Mouse (Mus musculus) layer of hippocampus, adult 11-12 months (tissue): ENCODE results near the gene Nomo1.

Experiments used
- DNase-seq: peaks from one replicate; pipeline ENCODE4 v3.0.0; 2022; ENCODE audit warnings: low spot score

Nomo1 gene

DNA sequence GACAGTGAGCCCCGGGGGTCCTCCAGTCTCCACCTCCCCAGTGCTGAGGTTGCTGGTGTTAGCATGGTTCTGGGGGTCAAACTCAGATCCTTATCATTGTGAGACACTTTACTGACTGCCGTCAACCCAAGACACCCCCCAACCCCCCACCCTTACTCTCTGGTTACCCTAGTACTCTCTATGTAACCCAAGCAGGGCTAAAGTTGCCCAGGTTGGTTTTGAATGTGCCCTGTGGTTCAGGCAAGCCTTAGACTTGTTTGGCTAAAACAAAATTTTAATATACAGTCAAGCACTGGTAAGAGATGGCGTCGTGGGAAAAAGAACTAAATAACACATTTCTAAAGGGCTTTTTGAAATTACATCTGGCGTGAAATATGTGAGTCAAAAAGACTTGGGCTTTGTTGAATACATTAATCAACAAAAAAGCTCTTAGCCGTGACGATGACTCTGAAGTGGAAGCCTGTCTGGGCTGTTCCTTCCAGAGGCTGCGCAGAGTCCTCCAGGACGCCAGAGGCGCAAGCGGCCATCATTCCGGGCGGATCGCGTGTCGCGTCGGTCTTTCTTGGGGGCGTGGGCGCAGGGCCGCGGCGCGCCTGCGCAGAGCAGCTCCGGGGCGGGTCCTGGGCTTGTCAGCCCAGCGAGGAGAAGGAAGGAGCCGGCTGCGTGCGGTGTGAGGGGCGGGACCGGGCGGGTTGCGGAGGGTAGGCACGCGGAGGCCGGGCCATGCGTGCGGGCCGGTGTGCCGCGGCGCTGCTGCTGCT, at the start of gene Nomo1:
Gene Nomo1, plus strand, starts transcription at position 590 of the 761 bp plus-strand sequence.
- peak; percentile 94 for DNase-seq

DNA sequence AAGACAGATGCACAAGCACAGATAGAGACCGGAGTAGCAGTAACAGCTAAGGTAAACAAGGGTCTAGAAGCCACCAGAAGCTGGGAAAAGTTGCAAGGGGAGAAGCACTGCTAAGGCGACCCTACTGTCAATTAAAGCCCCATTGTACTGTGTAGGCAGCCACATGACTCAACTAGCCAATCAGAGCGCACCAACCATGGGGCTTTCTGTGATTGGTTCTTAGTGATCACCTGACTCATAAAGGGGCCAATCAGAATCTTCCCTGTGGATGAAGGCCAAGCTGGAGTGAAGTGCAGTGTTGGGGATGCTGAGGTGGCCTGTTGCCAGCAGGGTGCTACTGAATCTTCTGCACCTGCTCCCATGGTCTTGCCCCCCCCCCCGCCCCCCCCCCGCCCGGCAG, 46.6 kb upstream of the Nomo1 start:
- no peak for DNase-seq

DNA sequence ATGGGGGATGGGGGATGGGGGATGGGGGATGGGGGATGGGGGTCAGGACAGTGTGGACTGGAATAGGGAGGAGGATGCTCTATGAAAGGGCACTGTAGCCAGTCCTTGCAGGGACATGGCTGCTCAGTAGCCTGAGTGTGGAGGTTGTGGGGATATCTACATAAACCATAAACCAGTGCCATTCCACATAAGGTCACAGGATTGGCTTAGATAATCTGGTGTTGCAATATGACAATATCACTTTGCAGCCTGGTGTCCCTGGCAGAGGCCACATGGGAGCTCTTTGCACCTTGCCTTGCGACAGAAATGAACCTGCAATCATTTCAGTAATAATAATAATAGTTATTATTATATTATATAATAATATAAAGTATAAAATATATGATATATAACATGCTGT, 45.2 kb upstream of the Nomo1 start:
- DNase-seq, result no peak

DNA sequence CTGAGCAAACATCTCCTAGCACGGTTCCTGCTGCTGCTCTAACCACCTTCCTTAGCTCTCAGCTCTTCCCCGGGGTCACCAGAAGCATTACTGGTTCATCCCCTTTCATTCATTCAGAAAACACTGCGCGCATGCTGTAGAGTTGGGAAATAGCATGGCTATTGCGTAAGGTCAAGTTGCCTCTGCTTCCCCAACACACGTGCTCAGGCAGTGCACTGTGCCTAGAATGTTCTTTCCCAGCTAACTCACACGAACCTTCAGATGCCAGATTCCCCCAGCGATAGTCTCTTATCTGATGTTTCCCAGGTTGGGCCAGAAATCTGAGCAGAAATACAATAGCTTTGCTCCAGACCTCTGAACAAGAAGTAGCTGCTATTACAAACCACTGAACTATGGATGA, 41.0 kb upstream of the Nomo1 start:
- no peak for DNase-seq

DNA sequence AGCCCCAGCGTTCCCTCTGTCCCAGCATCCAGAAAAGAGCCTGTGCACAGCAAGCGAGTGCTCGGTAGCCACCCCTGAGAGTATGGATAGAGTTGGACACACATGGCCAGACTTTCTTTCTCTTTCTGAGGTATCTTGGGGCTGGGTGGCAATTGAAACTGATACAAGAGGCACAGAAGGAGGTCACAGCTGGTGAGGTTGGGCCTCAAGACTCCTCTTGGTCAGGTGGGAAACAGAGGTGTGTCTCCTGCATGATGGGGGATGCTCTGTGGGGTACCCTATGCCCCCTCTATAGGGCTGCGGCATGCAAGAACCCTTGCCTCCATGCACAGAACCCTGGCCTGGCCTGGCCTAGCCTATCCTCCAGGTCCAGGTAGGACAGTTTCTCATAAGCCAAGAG, 32.9 kb upstream of the Nomo1 start:
- DNase-seq, result no peak

DNA sequence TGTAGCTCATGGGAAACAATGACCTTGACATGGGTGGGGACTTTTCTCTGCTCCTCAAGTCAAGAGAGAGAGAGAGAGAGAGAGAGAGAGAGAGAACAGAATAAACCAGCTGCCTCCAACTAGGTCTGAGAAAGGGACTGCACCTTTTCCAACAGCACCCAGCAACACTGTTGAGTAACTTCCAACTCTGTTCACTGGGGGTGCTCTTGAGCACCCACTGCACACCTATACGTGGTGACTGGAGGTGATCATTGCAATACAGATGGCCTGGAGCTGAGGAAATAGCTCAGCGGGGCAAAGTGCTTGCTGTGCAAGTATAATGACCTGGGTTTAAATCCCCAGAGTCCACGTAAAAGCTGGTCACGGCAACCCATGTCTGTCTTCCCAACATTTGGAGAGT, 30.8 kb upstream of the Nomo1 start:
- DNase-seq, result no peak

DNA sequence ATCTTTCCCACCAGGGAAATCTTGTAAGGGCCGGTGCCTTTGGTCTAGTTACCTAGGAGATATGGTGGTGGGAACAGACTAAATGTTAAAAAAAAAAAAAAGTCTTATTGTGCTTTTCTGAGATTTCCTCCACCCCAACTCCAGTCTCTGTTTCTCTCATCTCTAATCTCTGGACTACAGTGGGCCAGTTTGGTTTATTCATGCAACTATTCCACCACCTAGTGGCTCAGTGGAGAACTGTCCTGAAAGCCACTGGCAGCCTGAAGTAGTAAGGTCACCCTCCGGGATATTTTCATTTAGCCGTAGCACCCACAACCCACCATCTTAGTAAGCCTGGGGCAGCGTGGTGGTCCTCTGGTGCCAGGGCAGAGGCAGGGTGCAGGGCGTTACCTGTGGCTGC, 23.9 kb upstream of the Nomo1 start:
- DNase-seq, result peak; percentile 82

DNA sequence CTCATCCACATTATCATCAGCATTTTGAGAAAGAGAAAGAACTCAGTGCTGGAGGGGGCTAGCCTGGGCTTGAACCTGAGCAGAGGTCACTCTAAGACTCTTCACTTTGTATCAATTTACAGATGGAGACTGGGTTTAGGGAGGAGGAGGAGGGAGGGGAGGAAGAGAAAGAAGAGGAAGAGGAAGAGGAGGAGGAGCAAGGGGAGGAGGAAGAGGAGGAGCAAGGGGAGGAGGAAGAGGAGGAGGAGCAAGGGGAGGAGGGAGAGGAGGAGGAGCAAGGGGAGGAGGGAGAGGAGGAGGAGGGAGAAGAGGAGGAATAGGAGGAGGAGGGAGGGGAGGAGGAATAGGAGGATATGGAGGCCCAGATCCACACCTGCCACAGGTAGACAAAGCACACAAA, 21.4 kb upstream of the Nomo1 start:
- DNase-seq, result no peak

DNA sequence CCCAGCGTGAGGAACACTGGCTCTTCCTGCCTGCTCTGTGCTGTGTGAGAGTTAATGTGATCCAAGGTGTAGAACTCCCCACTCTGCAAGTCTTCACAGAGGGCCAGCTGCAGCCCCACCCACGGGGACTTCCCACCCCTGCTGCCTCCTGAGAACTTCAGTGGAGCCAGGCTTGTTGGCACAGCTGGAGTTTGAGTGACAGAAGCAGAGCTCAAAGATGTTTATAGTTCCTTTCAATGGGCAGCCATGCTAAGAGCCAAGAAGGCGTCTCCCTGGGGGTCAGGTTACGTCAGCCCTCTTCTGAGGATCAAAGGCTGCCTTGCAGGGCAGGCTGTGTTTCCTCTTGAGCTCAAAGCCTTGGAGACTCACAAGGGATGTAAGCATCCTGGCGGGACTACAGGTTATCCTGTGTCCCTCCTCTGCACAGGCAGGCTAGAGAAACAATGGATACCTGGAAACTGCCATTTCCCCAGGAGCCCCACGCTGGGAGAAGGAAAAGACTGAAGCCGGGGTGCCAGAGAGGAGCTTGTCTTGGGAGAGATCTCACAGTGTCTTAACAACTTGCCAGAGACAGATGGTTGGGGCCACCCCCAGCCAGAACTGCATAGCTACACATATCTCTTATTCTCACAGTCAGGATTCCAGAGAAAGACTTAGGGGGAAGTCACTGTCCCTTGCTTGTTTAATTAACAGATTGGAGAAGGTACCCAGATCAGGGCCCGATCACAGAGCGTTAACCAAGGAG, 20.1 kb upstream of the Nomo1 start:
- peak; percentile 26 for DNase-seq

DNA sequence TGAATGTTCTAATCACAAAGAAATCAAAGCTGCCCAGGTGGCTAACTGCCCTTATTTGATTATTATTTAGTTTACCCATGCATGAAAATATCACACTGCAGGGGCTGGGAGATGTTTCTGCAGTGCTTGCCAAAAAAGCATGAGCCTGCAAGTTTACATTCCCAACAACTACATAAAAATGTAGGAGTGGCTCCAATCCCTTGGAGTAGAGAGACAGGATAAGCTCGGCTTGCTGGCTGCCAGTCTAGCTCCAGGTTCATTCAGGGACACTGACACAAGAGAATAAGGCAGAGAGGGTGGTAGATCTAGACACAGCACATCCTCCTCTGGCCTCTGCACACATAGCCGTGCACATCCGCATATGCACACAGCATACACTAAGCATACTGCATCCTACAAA, 13.9 kb upstream of the Nomo1 start:
- DNase-seq, result no peak

DNA sequence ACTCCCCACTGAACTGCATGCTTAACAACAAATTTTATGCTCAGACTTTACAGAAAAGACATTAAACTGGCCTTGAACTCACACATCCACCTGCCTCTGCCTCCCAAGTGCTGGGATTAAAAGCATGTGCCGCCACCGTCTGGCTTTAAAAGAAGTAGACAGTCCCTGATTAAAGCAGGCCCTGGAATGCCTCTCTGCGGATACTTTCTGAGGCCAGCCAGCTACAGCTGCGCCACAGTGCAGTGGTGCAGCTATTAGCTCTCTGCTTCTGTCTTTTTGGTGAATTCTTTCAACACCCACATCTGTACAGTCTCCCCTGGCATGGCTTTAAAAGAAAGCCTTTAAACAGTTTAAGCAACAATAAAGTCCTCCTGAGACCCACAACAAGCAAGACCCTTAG, 11.5 kb upstream of the Nomo1 start:
- no peak for DNase-seq

DNA sequence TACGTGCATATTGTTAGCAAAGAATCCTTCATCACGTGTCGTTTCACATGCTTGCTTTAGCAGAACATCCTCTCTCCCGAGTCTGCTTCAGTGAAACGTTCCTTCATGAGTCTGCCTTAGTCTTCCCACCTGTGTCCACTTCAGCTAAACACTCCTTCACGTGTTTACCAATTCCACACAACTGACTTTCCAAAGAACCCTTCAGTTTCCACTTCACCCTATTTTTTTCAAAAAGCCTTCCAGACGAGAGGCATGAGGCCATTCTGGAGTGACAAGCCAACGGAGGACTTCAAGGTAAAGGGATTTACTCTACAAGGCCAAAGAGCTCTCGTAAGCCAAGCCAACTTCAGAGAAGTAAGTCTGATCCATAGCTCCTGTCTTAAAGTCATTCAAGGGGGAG, 8.1 kb upstream of the Nomo1 start:
- no peak for DNase-seq

DNA sequence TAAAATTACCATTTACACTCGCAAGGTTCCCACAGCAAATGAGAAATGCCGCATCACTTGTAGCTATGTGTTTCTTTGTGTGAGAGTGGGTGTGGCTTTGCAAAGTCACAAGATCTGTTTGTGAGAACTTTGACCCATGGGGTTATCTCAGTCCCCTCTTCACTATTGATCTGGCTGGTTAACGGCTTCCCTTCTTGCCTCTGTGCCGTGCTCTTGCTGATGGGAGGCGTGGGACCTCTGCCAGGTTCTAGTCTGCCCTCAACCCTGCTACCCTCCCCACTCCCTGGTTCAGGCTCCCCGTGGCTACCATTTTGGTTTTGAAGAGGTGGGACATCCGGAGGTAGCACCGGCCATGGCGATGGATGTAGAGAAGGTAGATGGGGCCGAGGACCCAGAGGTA, 4.8 kb upstream of the Nomo1 start:
- DNase-seq, result no peak

DNA sequence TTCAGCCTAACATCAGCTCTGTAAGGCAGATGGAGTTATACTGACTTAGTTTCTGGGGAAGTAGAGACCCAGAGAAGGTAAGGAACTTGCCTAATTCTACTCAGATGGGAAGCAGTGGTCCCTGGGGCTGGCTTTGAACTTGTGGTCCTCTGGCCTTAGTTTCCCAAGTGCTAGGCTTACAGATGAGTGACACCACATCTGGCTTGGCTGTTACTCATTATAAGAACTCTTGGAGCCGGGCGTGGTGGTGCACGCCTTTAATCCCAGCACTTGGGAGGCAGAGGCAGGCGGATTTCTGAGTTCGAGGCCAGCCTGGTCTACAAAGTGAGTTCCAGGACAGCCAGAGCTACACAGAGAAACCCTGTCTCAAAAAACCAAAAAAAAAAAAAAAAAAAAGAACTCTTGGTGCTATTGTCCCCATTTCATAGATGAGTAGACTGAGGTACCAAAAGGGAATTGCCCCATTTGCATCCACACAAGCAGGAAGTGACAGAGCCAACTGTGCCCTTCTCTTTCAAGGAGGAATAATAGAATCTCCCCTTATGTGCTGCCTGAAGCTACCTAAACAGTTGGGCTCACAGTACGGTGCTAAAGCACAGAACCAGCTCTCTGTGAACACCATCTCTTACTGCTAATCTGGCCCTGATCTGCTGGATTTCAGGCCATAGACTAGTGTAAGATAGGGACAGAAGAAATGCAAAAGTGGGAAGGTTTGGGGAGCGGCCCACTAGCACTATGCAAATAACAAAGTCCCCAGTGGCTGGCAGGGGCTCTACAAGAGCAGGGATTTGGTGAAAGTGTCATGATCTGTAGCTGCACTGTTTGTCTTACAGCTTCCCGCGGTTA, 4.0 kb upstream of the Nomo1 start:
- DNase-seq, result no peak

DNA sequence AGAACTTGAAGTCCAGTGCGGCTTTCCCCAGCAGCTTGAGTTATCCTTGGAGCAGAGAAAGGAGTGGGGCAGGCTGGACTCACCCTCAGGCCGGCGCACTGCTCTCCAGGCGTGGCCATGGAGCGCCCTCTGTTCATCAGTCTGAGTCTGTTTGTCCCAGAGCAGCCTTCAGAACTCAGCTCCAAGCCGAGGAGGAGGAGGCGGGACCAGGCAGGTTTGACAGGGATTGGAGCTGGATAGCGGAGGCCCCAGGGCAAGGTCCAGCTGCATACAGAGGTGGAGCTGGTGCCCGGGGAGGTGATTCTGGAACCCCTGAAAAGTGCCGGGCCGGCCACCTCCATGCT, 3.4 kb upstream of the Nomo1 start, which contains the start of gene Abcc6:
Gene Abcc6, minus strand, starts transcription at position 158 of the 344 bp plus-strand sequence.
- no peak for DNase-seq

DNA sequence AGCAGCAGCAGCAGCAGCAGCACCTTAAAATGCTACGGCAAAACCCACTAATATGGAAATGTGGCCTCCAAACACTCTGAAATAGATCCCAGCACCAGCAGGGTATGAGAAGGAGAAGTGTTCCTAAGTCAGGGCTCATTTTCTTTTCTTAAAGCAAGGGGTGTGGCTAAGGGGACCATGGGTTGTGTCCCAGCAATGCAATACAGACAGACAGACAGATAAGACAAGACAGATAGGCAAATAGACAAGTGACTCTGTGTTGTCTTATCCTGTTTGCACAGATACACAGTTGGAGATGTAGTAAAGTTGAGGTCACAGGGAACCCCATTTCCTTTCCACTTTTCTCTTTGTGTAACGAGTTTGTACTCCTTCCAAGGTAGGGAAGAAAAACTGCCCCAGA, 2.4 kb upstream of the Nomo1 start:
- no peak for DNase-seq

DNA sequence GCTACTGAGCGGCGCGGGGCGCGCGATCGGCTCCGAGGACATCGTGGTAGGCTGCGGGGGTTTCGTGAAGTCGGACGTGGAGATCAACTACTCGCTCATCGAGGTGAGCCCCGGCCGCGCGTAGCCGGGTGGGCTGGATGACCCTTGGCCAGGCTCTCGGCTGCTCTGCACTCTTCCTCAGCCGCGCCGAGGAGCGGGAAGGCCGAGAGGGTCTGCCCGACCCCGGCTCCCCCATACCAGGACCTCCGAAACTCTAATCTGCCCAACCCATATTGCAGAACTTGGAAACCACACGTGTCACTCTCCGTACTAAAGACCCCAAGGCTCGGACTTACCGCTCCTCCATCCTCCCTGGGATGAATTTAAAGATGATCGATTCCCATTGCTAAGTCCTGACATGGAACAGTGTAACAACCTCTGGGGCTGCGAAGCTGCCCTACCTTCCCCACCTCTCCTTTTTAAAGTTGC, 406 bp downstream of the Nomo1 start:
- DNase-seq, result no peak

DNA sequence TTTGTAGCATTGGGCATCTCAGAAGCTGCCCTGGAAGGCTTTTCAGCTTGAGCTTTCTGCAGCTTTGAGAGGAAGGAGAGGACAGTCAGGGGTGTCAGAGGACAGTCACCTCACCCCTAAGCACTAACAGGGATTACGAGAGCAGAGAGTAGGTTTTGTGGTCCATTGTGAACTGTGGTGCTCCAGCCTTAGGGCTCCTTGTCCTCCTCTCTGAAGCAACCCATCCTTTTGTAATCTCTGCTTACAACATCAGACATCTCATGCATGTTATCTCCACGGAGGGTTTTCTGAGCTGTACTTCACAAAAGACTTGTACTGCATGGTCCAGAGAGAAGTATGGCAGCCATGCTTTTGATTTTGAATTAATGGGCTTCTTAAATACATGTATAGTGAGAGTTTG, 1.5 kb downstream of the Nomo1 start:
- no peak for DNase-seq

DNA sequence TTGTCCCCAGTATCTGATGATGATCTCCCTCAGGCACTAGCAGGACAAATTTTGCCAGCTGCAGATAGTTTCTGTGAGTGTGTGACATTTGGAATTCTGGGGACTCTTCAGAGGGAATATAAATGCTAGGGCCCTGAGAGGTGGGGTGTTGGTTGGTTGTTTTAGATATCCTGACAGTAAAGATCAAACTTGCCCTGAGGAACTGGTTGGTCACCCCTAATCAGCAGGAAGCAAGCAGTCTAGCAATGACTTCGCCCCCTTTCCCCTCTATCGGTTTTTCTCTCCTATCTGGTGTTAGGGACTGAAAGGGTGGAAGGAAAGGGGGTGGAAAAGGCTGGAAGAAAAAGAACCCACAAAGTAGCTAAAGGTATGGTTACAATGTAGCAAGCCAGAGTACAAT, 2.0 kb downstream of the Nomo1 start:
- no peak for DNase-seq

DNA sequence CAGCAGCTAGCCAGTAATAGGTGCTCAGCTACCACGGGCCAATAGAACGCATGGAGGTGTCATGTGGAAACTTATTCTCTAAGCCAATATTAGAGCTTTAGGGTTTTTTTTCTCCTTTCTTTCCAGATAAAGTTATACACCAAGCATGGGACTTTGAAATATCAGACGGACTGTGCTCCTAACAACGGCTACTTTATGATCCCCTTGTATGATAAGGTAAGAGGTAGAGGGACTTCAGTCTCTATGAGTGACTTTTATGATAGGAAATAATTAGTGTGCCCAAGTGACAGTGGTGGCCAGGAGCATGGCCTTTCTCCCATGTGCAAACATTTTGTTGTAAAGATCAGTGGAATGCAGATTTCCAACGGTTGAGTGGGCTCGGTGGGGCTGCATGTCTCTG, 3.9 kb downstream of the Nomo1 start:
- DNase-seq, result no peak

DNA sequence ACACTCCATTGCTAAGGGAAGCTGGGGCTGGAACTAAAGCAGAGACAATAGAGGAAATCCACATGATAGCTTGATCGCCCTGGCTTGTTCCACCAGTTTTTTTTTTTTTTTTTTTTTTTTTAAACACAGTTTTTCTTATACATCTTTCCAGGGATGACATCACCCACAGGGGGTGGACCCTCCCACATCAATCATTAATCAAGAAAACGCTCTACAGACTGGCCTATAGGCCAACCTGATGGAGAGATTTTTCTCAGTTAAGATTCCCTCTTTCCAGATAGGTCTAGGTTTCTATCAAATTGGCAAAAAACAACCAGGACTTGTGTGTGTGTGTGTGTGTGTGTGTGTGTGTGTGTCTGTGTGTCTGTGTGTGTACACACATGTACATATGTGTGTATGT, 6.4 kb downstream of the Nomo1 start:
- DNase-seq, result no peak

DNA sequence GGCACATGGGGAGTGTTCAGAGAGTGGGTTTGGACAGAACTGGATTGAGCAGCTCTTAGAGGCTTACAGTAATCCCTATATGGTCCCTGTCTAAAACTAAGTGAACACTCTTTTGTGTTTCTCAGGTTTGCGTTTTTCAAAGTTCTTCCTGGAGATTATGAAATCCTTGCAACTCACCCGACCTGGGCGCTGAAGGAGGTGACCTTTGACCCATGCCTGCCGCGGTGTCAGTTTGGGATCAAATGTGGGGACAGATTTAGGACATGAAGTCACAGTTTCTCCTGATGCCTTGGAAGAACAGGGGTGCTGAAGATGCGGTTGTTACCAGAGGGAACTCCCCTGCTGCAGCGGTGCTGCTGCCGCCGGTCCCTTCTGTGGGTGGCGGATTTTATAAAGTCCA, 10.6 kb downstream of the Nomo1 start:
- DNase-seq, result no peak

DNA sequence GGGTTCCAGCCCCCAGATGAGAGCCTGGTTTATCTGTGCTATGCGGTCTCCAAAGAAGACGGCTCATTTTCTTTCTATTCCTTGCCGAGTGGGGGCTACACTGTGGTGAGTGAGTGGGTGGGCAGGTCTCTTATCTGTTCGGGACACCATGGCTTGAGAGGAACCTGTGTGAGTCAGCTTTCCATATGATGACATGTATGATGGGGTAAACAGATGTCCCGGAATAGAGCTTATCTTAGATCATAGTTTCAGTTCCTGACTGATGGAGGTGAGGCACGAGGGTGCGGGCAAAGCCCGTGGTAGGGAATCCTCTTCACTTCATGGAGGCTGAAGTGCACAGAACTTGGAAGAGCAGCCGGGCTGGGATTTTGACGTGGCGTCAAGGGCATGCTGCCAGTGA, 12.4 kb downstream of the Nomo1 start:
- no peak for DNase-seq
